Mouse (Mus musculus) liver, postnatal 0 days (tissue): Measurements from ENCODE around the gene Cacna2d2. TPM values are rescaled to one million over a fixed set of nuclear protein-coding genes. Genes with fewer than 3 reads are reported as not detected.

Experiments used
- ATAC-seq: fragments of 200-750 bp; cut with Nextera tagmentation; 2 replicates; pipeline ENCODE4 v1.8.0; 2017; ENCODE audit warnings: mild to moderate bottlenecking, moderate library complexity
- DNase-seq: peaks from one replicate; pipeline ENCODE4 v3.0.0-alpha.2; 2016
- H3K27ac ChIP-seq: fragments of 300-500 bp; sonication (generic); 2 replicates; pipeline ENCODE4 v1.5.1; 2014; ENCODE audit warnings: antibody characterized with exemption, moderate library complexity, mild to moderate bottlenecking, low read depth
- H3K27me3 ChIP-seq: fragments of 300-500 bp; sonication (generic); 2 replicates; pipeline ENCODE4 v1.6.1; 2014; ENCODE audit warnings: low read length, control low read depth, mixed read lengths; ENCODE audit not compliant: insufficient read depth
- H3K36me3 ChIP-seq: fragments of 300-500 bp; sonication (generic); replicated peaks from 2 replicates; pipeline ENCODE4 v1.6.1; 2014; ENCODE audit warnings: mild to moderate bottlenecking, control low read depth, low read length, moderate library complexity, mixed read lengths; ENCODE audit not compliant: insufficient read depth
- H3K4me1 ChIP-seq: fragments of 300-500 bp; sonication (generic); 2 replicates; pipeline ENCODE4 v1.6.1; 2014; ENCODE audit warnings: antibody characterized with exemption, mild to moderate bottlenecking, control low read depth; ENCODE audit not compliant: insufficient read depth
- H3K4me2 ChIP-seq: fragments of 300-500 bp; sonication (generic); 2 replicates; pipeline ENCODE4 v1.6.1; 2014; ENCODE audit warnings: low read depth, mild to moderate bottlenecking, low read length, moderate library complexity, mixed read lengths
- H3K4me3 ChIP-seq: fragments of 300-500 bp; sonication (generic); 2 replicates; pipeline ENCODE4 v1.5.1; 2014; ENCODE audit warnings: low read depth, low read length
- H3K9ac ChIP-seq: fragments of 300-500 bp; sonication (generic); replicated peaks from 2 replicates; pipeline ENCODE4 v1.6.1; 2014; ENCODE audit warnings: mild to moderate bottlenecking, moderate library complexity
- H3K9me3 ChIP-seq: fragments of 300-500 bp; sonication (generic); 2 replicates; pipeline ENCODE4 v1.6.1; 2016; ENCODE audit warnings: mild to moderate bottlenecking, control low read depth, low read length, mixed read lengths
- CTCF ChIP-seq: sonication (generic); IDR thresholded peaks from 2 replicates; pipeline ENCODE4 v1.5.1; 2016; ENCODE audit warnings: antibody characterized with exemption, low read depth
- EP300 ChIP-seq: IDR thresholded peaks from 2 replicates; pipeline ENCODE4 v1.6.1; 2016; ENCODE audit warnings: antibody characterized with exemption, low read depth, mild to moderate bottlenecking
- WGBS: fragments of 180-500 bp; shearing (Covaris S2); extraction: QIAGEN DNeasy Blood & Tissue Kit; methylation state at CpG from one replicate; pipeline ENCODE4 v1.1.7; 2014; ENCODE audit not compliant: insufficient replicate concordance; 5-methylcytosine and 5-hydroxymethylcytosine counted together
- polyA plus RNA-seq: library from polyadenylated mRNA; unstranded; fragments of >200 nt; fragmentation: Nextera tagmentation; extraction: Ambion mirVana; gene quantifications from 2 replicates; pipeline ENCODE4 v1.2.1, GENCODE M21; 2015

The Cacna2d2 gene
- polyA plus RNA-seq, 1 experiment from 2014 or later: not detected

DNA sequence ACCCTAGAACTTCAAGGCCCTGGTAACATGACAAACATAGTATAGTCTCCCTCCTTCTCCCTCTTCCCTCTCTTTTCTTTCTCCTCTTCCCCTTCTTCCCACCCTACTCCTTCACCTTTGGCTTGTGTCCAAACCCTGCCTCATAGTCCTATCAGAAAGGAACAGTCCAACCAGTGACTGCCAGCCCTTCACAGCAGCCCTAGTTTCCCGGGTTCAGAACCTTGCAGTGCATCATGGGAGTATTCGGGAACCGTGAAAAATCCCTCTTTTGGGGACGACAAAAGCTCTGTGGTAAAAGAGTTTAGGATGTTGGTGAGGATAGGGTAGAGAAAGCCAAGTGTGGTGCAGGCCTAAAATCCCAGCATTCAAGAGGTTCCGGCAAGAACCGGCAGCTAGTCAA is 120.9 kb downstream of the Cacna2d2 start:
- DNase-seq (no peak), ATAC-seq (no peak)
- H3K27ac ChIP-seq: no peak overlapping the region
- no peak overlapping the region for H3K4me3 ChIP-seq
- H3K36me3 ChIP-seq: no peaks in the 10 kb centered on the region
- WGBS: 67% methylated on average over 6 of the region's 6 CpGs
- peaks cover 2% of the 10 kb centered on the region; the same call in 1 of the 2 replicates for H3K4me1 ChIP-seq
- no peak overlapping the region for H3K4me2 ChIP-seq
- TF ChIP-seq CTCF (no peak), EP300 (no peak)
- no peak overlapping the region for H3K9ac ChIP-seq
- peaks cover 16% of the 10 kb centered on the region for H3K27me3 ChIP-seq
- H3K9me3 ChIP-seq: no peaks in the 10 kb centered on the region

DNA sequence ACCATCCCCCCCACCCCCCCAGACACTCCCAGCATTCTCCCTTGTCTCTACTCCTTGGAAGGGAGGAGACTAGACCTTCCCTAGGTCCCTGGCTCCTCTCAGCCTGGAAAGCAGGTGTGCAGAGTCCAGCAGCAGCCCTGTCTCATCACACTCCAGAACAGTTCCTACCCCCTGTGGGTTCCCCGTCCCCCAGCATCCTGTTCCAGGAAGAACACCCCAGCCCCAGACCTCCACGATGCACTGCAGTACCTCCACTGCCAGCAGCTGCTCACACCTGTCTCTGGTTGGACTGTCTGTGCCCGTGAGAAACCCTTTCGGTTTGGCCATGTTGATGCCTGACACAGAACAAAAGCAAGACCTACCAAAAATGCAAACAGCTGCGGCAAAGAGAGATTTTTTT is 121.8 kb downstream of the Cacna2d2 start:
- TF ChIP-seq CTCF: no peak
- no peak for TF ChIP-seq EP300
- DNase-seq (no peak), ATAC-seq (no peak)
- Histone ChIP-seq H3K4me1 (peaks cover 3% of the 10 kb centered on the region; the same call in 1 of the 2 replicates), H3K4me2 (no peak overlapping the region), H3K9me3 (no peaks in the 10 kb centered on the region), H3K27me3 (peaks cover 24% of the 10 kb centered on the region), H3K4me3 (no peak overlapping the region), H3K27ac (no peak overlapping the region), H3K9ac (no peak overlapping the region), H3K36me3 (no peaks in the 10 kb centered on the region)
- WGBS: 44% methylated on average over 5 of the region's 5 CpGs

DNA sequence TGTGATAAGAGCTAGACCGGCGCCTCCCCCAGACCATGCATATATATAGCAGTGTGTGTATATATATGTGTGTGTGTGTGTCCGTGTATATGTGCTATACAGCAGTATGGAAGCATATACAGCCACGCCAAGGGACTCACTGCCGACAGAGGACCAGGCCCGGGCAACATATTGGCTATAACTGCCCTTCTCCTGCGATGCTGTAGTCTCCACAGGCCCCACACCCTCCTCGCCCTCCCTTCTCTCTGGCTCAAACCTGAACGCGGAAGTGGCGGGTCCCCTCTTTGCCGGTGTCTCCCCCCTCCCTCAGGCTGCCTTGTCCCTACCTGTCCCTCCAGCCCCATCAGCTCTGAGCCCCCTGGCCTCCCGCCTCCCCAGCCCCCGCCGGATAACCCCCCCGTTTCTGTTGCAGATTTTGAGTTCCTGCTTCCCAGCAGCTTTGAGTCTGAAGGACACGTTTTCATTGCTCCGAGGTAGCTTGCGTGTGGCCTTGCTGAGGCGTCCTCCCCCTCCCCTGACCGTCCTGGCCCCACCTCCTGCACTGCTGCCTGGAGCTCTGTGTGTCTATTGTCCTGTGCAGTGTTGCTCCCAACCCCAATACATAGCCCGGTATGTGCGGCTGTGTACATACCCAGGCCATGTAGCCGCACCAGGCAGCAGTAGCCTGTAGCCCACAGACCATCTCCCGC is 122.4 kb downstream of the Cacna2d2 start:
- H3K27me3 ChIP-seq: peaks cover 31% of the 10 kb centered on the region
- no peak overlapping the region for H3K27ac ChIP-seq
- WGBS: 20% methylated on average over 25 of the region's 25 CpGs
- DNase-seq (no peak), ATAC-seq (no peak)
- H3K4me1 ChIP-seq: peaks cover 9% of the 10 kb centered on the region
- TF ChIP-seq EP300 (no peak), CTCF (no peak)
- no peaks in the 10 kb centered on the region for H3K36me3 ChIP-seq
- H3K9ac ChIP-seq: no peak overlapping the region; the same call in 1 of the 2 replicates
- H3K4me2 ChIP-seq: peak overlapping the region; percentile 44
- H3K4me3 ChIP-seq: no peak overlapping the region
- no peaks in the 10 kb centered on the region for H3K9me3 ChIP-seq

DNA sequence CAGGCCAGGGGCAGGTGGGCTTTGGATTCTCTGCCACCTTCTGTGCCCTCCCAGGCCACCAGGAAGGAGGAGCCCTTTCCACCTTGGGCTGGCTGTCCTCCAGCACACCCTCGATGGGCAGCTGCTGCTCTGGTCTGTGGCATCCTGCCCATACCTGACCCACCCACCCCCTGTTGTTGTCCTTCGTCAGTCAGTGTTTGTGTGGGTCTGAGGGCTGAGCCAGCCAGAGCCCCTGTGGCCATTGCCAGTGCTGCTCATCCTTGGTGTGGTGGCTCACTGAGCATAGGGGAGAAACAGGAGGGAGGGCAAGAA is 122.9 kb downstream of the Cacna2d2 start:
- H3K27me3 ChIP-seq: peaks cover 36% of the 10 kb centered on the region
- H3K4me1 ChIP-seq: peaks cover 13% of the 10 kb centered on the region
- ATAC-seq: no peak
- no peaks in the 10 kb centered on the region for H3K36me3 ChIP-seq
- no peaks in the 10 kb centered on the region for H3K9me3 ChIP-seq
- no peak overlapping the region for H3K4me3 ChIP-seq
- TF ChIP-seq EP300 (no peak), CTCF (no peak)
- 46% methylated on average over 2 of the region's 2 CpGs for WGBS
- DNase-seq: no peak
- H3K27ac ChIP-seq: no peak overlapping the region
- no peak overlapping the region; the same call in 1 of the 2 replicates for H3K9ac ChIP-seq
- 0 out of 2 replicates have a peak overlapping the region, but pooled peaks have one; percentile 44 for H3K4me2 ChIP-seq

DNA sequence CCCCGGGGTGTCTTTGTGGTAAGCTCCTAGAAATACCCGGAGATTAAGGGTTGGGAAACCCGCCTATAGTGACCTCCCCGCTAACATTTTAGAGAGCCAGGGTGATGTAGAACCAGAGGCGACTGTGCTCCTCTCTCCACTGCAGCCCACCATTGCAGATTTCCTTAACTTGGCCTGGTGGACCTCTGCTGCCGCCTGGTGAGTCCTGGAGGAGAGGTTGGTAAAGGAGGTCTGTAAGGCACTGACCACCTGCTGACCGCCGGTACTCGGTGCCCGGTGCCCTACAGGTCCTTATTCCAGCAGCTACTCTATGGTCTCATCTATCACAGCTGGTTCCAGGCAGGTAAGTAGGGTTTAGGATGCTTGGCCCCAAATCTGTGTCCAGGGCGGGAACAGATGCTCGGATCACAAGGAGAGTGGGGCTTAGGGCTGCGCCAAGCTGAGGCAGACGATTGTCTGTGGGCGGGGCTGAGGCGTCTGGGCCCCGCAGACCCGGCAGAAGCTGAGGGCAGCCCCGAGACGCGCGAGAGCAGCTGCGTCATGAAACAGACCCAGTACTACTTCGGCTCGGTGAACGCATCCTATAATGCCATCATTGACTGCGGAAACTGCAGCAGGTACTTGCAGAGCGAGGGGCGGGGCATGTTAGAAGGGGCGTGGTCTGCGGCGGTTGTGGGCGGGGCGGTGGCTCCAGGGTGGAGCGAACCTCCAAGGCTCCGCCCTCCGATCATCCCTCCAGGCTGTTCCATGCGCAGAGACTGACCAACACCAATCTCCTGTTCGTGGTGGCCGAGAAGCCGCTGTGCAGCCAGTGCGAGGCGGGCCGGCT is 127.0 kb downstream of the Cacna2d2 start:
- TF ChIP-seq EP300: no peak
- TF ChIP-seq CTCF: no peak
- peaks cover 47% of the 10 kb centered on the region for H3K27me3 ChIP-seq
- peak overlapping the region; percentile 30 for H3K4me3 ChIP-seq
- peaks cover 13% of the 10 kb centered on the region for H3K4me1 ChIP-seq
- no peak overlapping the region for H3K27ac ChIP-seq
- no peaks in the 10 kb centered on the region for H3K36me3 ChIP-seq
- peak; percentile 72 for ATAC-seq
- no peak overlapping the region for H3K9ac ChIP-seq
- 7% methylated on average over 34 of the region's 44 CpGs for WGBS
- H3K4me2 ChIP-seq: peak overlapping the region; percentile 58
- no peaks in the 10 kb centered on the region for H3K9me3 ChIP-seq
- DNase-seq: peak; percentile 88

DNA sequence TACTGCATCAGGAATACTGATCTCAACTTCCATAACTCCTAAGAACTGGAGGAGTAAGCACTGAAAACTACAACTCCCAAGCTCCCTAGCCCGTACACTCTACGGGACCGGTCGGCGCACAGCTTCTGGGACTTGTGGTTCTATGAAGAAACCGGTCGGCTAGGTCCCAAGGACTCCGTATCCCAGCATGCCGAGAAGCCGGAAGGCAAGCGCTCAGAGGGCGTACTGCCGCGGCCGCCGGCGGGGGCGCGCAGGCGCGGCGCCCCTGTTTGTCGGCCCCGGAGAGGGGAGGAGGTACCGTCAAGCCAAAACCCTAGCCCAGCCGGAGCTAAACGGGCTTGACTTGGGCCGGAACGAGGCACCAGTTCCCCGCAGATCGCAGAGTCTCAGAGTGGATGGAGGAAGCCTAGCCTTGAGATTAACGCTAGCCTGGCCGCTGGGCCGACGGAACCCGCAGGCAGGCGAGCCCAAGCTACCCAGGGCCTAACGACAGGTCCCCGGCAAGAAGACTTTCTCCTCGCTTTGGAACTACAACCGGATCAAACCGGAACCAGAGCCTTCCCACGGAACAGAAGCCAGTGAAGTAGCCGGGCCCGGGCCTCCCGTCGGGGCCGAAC is 134.5 kb downstream of the Cacna2d2 start, which contains the start of gene Tmem115:
Gene Tmem115 (plus strand): TSS at position 155 of the 617 bp plus-strand sequence.
- peak; percentile 91 for DNase-seq
- Histone ChIP-seq H3K9me3 (no peaks in the 10 kb centered on the region), H3K4me1 (peaks cover 27% of the 10 kb centered on the region), H3K9ac (peak within 1 kb of the TSS; percentile 91), H3K27ac (peak within 1 kb of the TSS; percentile 79), H3K27me3 (0 out of 2 replicates have a peak, but pooled peaks cover 3% of the 10 kb centered on the region), H3K4me3 (peak within 1 kb of the TSS; percentile 70), H3K4me2 (peak within 1 kb of the TSS; percentile 97), H3K36me3 (peaks cover 15% of the 10 kb centered on the region)
- TF ChIP-seq EP300 (no peak), CTCF (peak; percentile 48; the same call in 1 of the 2 replicates)
- ATAC-seq: peak; percentile 97
- under 1% methylated on average over 48 of the region's 48 CpGs for WGBS
